In genomic region chrX:136927031-136927430, GRCm38 (mm10) we compare ENCODE assay signal across 32 mouse cellular contexts. TPM values are rescaled to one million over a fixed set of nuclear protein-coding genes. Genes with fewer than 3 reads are reported as not detected.
"Had no signal": no experiment of that assay in that cellular context is flagged by ENCODE, and none has a peak within 500 bp of the region (broad histone marks: within the 10 kb centered on the region; RNA-seq: fewer than 3 reads in every experiment).

H2bfm (plus strand) TSS chrX:136927325.

- H3K36me3 ChIP-seq: kidney, embryonic 15.5 days; limb, embryonic 10.5 days; limb, embryonic 13.5 days; liver, embryonic 12.5 days; liver, embryonic 15.5 days; lung, embryonic 15.5 days; midbrain, embryonic 10.5 days; midbrain, embryonic 13.5 days; stomach, embryonic 15.5 days had no signal

- DNase-seq: kidney, adult 2 months; kidney, postnatal 10 days; kidney, postnatal 36 days; layer of hippocampus, adult 9-11 months; liver; lung, adult 18-20 months; lung, postnatal 10 days; lung, postnatal 36 days; right cerebral cortex, adult 18-20 months; right cerebral cortex, postnatal 14 days; right cerebral cortex, postnatal 4 days; thymus, postnatal 4 days had no signal

- H3K27me3 ChIP-seq: kidney, embryonic 15.5 days; limb, embryonic 13.5 days; liver, embryonic 12.5 days; liver, embryonic 15.5 days; lung, embryonic 15.5 days; megakaryocyte, embryonic 14.5 days; midbrain, embryonic 13.5 days; stomach, embryonic 15.5 days had no signal

- ATAC-seq: intestine, postnatal 0 days; liver, embryonic 12.5 days; midbrain, embryonic 13.5 days; midbrain, embryonic 16.5 days had no signal

RNA-seq across cellular contexts. Expression of gene H2bfm, which starts in this region (rescaled TPM):
- total RNA-seq: layer of hippocampus, adult 18-20 months; layer of hippocampus, postnatal 25 days; left cerebral cortex, adult 18-20 months; left cerebral cortex, postnatal 25 days; monocyte, adult 5-6 weeks had no signal
- polyA plus RNA-seq: intestine, postnatal 0 days; kidney, adult 2 months; kidney, embryonic 15.5 days; limb, embryonic 10.5 days; limb, embryonic 13.5 days; liver, embryonic 12.5 days; liver, embryonic 15.5 days; lung, embryonic 15.5 days; midbrain, embryonic 10.5 days; midbrain, embryonic 13.5 days; midbrain, embryonic 16.5 days; myocyte; neural tube, embryonic 11.5 days; neural tube, embryonic 14.5 days; stomach, embryonic 15.5 days had no signal
